Mouse (Mus musculus): Measurements from ENCODE around the gene Igsf1.

Gene Igsf1

GRCm38 (mm10) chrX:49797213-49798019 is at the start of gene Igsf1:
TSS of gene Igsf1 (minus strand) at chrX:49797749.
- peak; percentile 59 for DNase-seq (ENCODE audit: low read depth, low spot score)

GRCm38 (mm10) chrX:49770828-49771227 is 26.7 kb downstream of the Igsf1 start:
- DNase-seq (ENCODE audit: low read depth, low spot score): no peak

- DNase-seq (ENCODE audit: low read depth, low spot score): no peak
Measured at GRCm38 (mm10) chrX:49745192-49745591, 52.4 kb downstream of the Igsf1 start.

GRCm38 (mm10) chrX:49734959-49735358 is 62.6 kb downstream of the Igsf1 start, which contains the start of gene Olfr1321:
TSS of gene Olfr1321 (minus strand) at chrX:49735059.
- no peak for DNase-seq (ENCODE audit: low read depth, low spot score)

Measured in brain, adult 2 months (tissue).